Mouse (Mus musculus) limb, embryonic 11.5 days (tissue): ENCODE data around the gene Fgfr2. TPM values are rescaled to one million over a fixed set of nuclear protein-coding genes. Genes with fewer than 3 reads are reported as not detected.

Experiments used
- ATAC-seq: fragments of 200-750 bp; cut with Nextera tagmentation; 2 replicates; pipeline ENCODE4 v1.8.0; 2017; ENCODE audit warnings: low read depth; ENCODE audit not compliant: insufficient number of reproducible peaks, low FRiP score, low TSS enrichment
- DNase-seq: peaks from one replicate; pipeline ENCODE4 v3.0.0-alpha.2; 2015; ENCODE audit warnings: low spot score
- H3K27ac ChIP-seq: fragments of 300-500 bp; sonication (generic); replicated peaks from 2 replicates; pipeline ENCODE4 v1.5.1; 2014; ENCODE audit warnings: low read depth, mild to moderate bottlenecking, low read length
- H3K27me3 ChIP-seq: fragments of 300-500 bp; sonication (generic); 2 replicates; pipeline ENCODE4 v1.6.1; 2014; ENCODE audit warnings: mild to moderate bottlenecking, low read length, mixed read lengths; ENCODE audit not compliant: control insufficient read depth, insufficient read depth
- H3K36me3 ChIP-seq: fragments of 300-500 bp; sonication (generic); 2 replicates; pipeline ENCODE4 v1.6.1; 2014; ENCODE audit warnings: mild to moderate bottlenecking, low read length, moderate library complexity, mixed read lengths; ENCODE audit not compliant: control insufficient read depth, insufficient read depth
- H3K4me1 ChIP-seq: fragments of 300-500 bp; sonication (generic); 2 replicates; pipeline ENCODE4 v1.6.1; 2014; ENCODE audit warnings: low read length, mixed read lengths; ENCODE audit not compliant: control insufficient read depth, insufficient read depth
- H3K4me2 ChIP-seq: fragments of 300-500 bp; sonication (generic); 2 replicates; pipeline ENCODE4 v1.6.1; 2014; ENCODE audit warnings: low read depth, mild to moderate bottlenecking, moderate library complexity; ENCODE audit not compliant: severe bottlenecking
- H3K4me3 ChIP-seq: fragments of 300-500 bp; sonication (generic); 2 replicates; pipeline ENCODE4 v1.5.1; 2014; ENCODE audit warnings: low read depth, low read length
- H3K9ac ChIP-seq: fragments of 300-500 bp; sonication (generic); 2 replicates; pipeline ENCODE4 v1.6.1; 2014; ENCODE audit warnings: mild to moderate bottlenecking, low read length
- H3K9me3 ChIP-seq: fragments of 300-500 bp; sonication (generic); 2 replicates; pipeline ENCODE4 v1.6.1; 2016; ENCODE audit warnings: low read length; ENCODE audit not compliant: control insufficient read depth
- WGBS: fragments of 180-500 bp; shearing (Covaris S2); extraction: QIAGEN DNeasy Blood & Tissue Kit; methylation state at CpG from one replicate; pipeline ENCODE4 v1.1.7; 2014; 5-methylcytosine and 5-hydroxymethylcytosine counted together
- polyA plus RNA-seq: library from polyadenylated mRNA; unstranded; fragments of >200 nt; fragmentation: Nextera tagmentation; extraction: Ambion mirVana; gene quantifications from 2 replicates; pipeline ENCODE4 v1.2.1, GENCODE M21; 2014

Fgfr2 gene
- polyA plus RNA-seq, 1 experiment from 2014 or later, result 60.1 TPM

DNA sequence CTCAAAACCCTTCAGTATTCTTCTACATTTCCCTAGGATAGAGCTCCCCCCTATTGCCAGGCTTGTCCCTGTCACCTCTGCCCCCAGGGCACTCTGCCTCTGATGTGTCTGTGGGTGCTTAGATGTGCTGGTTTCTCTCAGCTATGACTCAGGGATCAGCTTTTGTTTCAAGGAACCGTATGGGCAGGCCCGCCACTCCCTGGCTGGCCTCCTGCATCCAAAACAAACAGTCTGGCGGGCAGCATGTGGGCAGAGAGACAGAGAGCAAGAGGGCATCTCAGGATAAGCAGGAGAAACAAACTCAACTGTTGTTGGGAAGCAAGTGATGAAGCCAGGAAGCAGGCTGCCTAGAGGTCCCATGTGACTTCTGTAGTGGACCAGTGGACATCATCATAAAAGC lies 2267.5 kb downstream of the Fgfr2 start:
- no peaks in the 10 kb centered on the region for H3K27me3 ChIP-seq
- no peak overlapping the region for H3K4me2 ChIP-seq
- no peak overlapping the region for H3K9ac ChIP-seq
- 48% methylated on average over 3 of the region's 3 CpGs for WGBS
- H3K9me3 ChIP-seq, result no peaks in the 10 kb centered on the region
- no peak overlapping the region for H3K4me3 ChIP-seq
- no peak overlapping the region for H3K27ac ChIP-seq
- H3K4me1 ChIP-seq, result peaks cover 2% of the 10 kb centered on the region; the same call in 1 of the 2 replicates
- no peaks in the 10 kb centered on the region for H3K36me3 ChIP-seq
- ATAC-seq (no peak), DNase-seq (no peak)

DNA sequence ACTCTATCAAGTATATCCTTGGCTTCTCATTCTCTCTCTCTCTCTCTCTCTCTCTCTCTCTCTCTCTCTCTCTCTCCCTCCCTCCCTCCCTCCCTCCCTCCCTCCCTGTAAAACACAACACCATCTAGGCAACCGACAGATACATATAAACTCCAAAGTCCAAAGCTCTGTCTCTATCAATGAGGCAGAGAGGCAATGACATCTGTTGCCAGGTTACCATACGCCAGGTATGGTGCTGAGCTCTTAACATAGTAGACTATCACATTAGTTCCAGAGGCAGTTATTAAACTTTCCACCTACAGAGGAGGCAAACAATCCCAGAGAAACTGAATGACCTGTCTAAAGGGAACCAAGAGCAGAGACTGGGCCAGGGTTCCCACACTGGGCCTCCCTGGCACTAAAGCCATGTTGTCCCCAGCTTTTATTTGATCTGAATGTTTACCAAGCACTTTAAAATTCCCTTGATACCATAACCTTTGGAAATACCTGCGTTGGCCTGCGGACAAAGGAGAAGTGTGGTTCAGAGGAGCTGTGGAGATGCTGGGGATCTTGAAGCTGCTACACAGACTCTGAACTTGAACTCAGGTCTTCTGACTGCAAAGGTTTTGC lies 2268.4 kb downstream of the Fgfr2 start:
- H3K27ac ChIP-seq, result no peak overlapping the region
- DNase-seq, result no peak
- H3K9ac ChIP-seq, result no peak overlapping the region
- no peaks in the 10 kb centered on the region for H3K9me3 ChIP-seq
- no peak overlapping the region for H3K4me3 ChIP-seq
- 86% methylated on average over 4 of the region's 4 CpGs for whole genome bisulfite sequencing
- ATAC-seq, result no peak
- no peak overlapping the region for H3K4me2 ChIP-seq
- H3K36me3 ChIP-seq, result no peaks in the 10 kb centered on the region
- no peaks in the 10 kb centered on the region for H3K4me1 ChIP-seq
- H3K27me3 ChIP-seq, result no peaks in the 10 kb centered on the region

DNA sequence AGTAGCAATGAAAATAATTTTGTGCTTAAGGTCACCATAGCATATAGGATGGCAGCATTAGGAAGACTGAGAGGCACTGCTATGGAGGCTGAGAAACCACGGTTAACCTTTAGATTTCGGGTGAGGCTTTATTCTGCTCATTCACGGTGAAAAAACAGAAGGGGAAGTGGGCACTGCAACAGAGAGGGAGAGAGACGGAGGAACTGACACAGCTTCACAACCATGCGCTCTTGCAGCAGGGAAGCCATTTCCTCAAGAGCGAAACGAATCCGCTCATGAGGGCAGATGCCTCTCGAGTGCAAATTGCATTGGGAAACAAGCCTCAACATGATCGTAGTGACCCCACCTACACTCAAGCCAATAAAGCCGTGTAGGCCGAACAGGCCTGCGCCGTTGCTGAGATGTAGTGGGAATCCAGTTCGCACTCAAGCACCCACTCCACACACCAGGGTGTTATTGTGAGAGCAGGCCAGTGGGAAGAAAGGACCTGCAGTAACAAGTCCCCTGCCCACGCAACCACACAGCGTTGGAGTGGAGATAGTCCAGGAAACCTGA lies 2275.9 kb downstream of the Fgfr2 start:
- ATAC-seq, result no peak
- H3K36me3 ChIP-seq, result no peaks in the 10 kb centered on the region
- WGBS, result 86% methylated on average over 17 of the region's 17 CpGs
- H3K9ac ChIP-seq, result no peak overlapping the region
- no peak overlapping the region for H3K4me2 ChIP-seq
- H3K4me3 ChIP-seq, result no peak overlapping the region
- no peak overlapping the region for H3K27ac ChIP-seq
- no peaks in the 10 kb centered on the region for H3K9me3 ChIP-seq
- DNase-seq, result no peak
- H3K4me1 ChIP-seq, result no peaks in the 10 kb centered on the region
- H3K27me3 ChIP-seq, result no peaks in the 10 kb centered on the region

DNA sequence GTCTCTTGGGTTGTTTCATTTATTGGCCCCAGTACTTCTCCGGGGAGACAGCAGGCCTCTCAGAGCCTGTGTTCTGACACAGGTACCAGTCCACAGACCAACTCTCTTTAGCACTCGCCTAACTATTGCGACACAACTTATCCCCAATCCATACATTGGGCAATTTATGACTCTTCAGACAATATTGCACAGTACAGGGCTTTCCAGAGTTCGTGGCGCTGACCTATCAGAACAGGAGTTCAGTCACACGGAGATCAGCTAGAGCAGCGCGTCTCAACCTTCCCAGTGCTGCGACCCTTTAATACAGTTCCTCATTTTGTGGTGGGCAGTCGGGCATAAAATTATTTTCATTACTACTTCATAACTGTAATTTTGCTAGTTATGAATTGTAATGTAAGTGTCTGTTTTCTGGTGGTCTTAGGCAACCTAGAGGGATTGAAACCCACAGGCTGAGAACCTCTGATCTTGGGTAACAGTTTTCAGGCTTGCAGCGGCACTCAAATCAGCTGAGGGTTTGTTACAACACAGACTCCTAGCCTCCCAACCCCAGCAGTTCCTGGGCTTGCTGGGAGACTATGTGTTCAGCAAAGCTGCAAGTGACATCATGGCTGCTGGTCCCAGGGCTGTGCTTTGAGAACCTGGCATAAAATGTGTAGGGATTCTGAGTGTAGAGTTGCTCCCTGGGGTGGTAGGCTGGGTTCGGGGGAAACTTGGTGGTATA lies 2283.6 kb downstream of the Fgfr2 start:
- Histone ChIP-seq H3K27me3 (no peaks in the 10 kb centered on the region), H3K27ac (no peak overlapping the region), H3K9me3 (no peaks in the 10 kb centered on the region), H3K36me3 (no peaks in the 10 kb centered on the region), H3K4me2 (no peak overlapping the region), H3K9ac (no peak overlapping the region), H3K4me3 (no peak overlapping the region), H3K4me1 (no peaks in the 10 kb centered on the region)
- WGBS, result 91% methylated on average over 12 of the region's 12 CpGs
- ATAC-seq (no peak), DNase-seq (no peak)

DNA sequence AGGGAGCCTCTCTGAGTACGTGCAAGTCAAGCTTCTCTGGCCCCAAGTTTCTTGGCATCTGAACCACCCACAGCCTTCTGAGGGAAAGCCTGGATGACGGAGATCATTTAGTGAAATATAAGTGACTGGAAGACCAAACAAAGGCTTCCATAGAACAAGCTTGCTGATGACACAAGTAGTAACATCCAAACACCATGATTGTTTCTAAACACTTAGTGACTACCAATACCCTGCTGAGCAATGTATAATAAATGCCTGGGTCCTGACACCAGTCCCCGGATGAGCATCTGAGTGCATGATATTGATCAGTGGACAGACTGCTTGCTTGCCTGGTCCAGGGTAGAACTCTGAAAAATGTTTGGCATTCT lies 2284.5 kb downstream of the Fgfr2 start:
- Histone ChIP-seq H3K4me3 (no peak overlapping the region), H3K27me3 (0 out of 2 replicates have a peak, but pooled peaks cover 3% of the 10 kb centered on the region), H3K4me2 (no peak overlapping the region), H3K9ac (no peak overlapping the region), H3K36me3 (no peaks in the 10 kb centered on the region), H3K9me3 (no peaks in the 10 kb centered on the region), H3K4me1 (no peaks in the 10 kb centered on the region), H3K27ac (no peak overlapping the region)
- WGBS, result 86% methylated on average over 3 of the region's 3 CpGs
- DNase-seq, result no peak
- ATAC-seq, result no peak

DNA sequence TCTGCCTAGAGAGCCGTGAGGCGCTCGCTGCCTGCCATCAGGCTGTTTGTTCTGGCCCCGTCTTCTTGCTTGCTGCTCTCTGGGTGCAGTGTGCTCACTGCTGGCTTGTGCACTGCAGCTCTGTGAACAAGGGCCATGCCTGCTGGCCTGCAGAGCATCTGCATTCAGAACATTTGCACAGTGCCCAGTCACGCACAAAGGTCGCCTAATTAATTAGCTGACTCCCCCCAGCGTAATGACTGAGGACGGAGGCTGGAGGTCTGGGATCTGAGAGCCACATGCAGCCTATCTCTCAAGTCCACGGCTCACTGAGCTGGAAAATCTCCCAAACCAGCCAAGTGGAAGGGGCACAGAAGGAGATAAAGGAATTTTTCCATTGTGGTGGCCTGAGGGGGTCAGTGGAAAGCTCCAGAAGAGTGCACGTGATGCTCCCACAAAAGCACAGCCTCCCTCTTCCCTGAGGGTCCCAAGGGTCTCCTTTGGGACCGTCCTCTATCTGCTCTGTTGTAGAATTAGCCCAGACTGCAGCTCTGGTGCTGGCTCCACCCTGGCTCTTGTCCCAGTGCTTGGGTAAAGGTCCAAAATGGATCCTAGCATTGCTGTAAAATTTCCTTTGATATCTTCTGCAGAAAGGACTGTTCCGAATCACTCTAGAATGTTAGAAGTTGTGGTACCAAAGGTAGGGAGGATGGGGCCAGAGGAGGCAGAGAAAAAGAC lies 2285.1 kb downstream of the Fgfr2 start:
- Histone ChIP-seq H3K4me2 (no peak overlapping the region), H3K9me3 (no peaks in the 10 kb centered on the region), H3K27ac (no peak overlapping the region), H3K27me3 (0 out of 2 replicates have a peak, but pooled peaks cover 3% of the 10 kb centered on the region), H3K36me3 (no peaks in the 10 kb centered on the region), H3K4me1 (no peaks in the 10 kb centered on the region), H3K4me3 (no peak overlapping the region), H3K9ac (no peak overlapping the region)
- DNase-seq (no peak), ATAC-seq (no peak)
- WGBS, result 50% methylated on average over 12 of the region's 12 CpGs

DNA sequence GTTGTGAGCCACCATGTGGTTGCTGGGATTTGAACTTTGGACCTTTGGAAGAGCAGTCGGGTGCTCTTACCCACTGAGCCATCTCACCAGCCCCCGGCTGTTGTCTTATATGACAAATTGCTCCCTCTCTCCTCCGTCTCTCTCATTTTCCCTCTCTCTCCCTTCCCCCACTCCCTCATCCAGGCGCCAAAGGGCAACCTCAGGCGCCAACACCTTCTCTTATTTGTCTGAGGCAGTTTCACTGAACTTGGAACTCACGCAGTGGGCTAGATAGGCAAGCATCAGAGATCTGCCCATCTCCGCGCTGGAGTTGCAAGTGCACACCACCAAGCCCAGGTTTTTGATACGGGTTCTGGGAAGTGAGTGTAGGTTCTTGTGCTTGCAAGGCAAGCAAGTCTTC lies 2287.1 kb downstream of the Fgfr2 start:
- ATAC-seq, result no peak
- Histone ChIP-seq H3K4me1 (no peaks in the 10 kb centered on the region), H3K27ac (no peak overlapping the region), H3K4me3 (no peak overlapping the region), H3K9ac (no peak overlapping the region), H3K27me3 (0 out of 2 replicates have a peak, but pooled peaks cover 3% of the 10 kb centered on the region), H3K4me2 (no peak overlapping the region), H3K9me3 (no peaks in the 10 kb centered on the region), H3K36me3 (no peaks in the 10 kb centered on the region)
- DNase-seq, result no peak
- 74% methylated on average over 9 of the region's 9 CpGs for WGBS
